Mouse (Mus musculus) thymus, postnatal 4 days (tissue): ENCODE measurements at regions not wholly inside any gene's neighbourhood (a gene's known extent, or its start where the extent isn't known, plus 50 kb on each side); places are given as distances from the start of the nearest gene placed in this dataset.
A peak's percentile ranks its signal among the peaks of the same experiment; 100 is the strongest.

Experiments
- DNase-seq: peaks from one replicate; pipeline ENCODE4 v3.0.0; 2021

GRCm38 (mm10) chr7:135889016-135889726 lies 173.0 kb upstream of the Mki67 start:
- peak; percentile 24 for DNase-seq

- DNase-seq = no peak
Measured at GRCm38 (mm10) chr7:135898876-135899275, 182.7 kb upstream of the Mki67 start.

GRCm38 (mm10) chr7:135899765-135900164 lies 183.6 kb upstream of the Mki67 start:
- DNase-seq = no peak

DNA sequence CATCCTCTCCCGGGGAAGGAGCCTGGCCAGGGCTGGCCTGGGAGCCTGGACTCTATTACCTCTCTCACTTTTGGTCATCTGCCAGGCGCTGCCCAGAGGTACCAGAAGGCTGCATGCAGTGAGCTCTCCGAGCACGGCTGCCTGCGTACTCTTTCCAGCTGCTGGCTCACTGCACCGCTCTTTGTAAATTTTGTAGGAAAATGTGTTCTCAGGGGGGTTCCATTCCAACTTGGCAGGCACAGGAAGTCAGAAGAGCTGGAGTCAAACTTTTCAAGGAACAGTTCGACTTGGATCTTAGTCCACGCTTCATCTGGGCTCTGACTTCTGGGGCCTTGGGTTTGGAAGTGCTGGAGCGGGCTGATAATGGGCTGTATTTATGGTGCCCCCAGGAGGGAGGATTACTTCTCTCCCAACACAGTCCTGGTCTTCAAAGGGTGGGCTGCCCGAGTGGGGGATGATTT lies 184.7 kb upstream of the Mki67 start:
- no peak for DNase-seq

GRCm38 (mm10) chr7:135902106-135903055 lies 186.2 kb upstream of the Mki67 start:
- DNase-seq = no peak

DNA sequence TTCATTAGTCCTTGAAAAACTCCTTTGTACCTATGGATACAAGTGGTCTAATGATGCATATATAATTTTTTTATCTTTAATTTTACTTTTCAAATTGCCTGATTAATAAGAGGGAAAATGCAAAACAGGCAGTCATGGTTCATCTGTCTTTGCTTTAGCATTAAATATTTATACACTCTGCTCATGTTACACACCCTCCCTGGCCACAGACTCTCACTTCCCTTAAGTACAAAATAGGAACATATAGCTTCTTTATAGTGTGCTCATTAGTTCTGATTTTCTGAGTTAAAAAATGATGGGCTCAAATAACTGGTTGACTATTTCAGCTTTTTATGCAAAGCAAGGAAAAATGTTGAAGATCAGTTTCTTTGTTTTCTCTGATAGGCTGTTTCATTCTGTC lies 195.2 kb upstream of the Mki67 start:
- no peak for DNase-seq

DNA sequence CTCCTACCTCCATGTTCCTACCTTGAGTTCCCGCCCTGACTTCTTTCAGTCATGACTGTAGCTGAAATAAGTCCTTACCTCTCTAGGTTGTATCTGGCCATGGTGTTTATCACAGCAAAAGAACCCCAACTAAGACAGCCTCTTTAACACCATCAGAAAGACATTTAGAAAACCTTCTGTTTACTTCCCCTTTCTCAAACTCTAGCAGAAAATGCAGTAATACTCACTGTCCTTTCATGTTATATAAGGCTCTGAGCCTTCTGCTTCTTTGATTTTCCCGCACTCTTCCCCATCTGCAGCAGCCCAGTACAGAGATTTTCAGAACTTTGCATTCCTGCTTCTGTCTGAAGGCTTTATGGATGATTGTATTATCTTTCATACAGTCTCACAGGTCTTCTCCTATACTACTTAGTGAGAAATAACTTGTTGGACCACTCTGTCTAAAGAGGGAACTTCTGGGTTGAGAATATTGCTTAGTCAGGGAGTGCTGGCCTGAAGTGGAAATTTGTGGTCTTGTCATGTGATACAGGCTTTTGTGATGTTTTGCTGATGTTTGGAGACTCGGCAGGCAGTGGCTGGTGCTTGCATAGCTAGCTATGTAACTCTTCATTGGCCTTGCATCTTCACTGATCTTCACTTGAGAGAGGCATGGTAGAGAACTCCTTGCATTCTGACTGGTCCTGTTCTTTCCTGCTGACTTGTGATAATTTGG lies 197.9 kb upstream of the Mki67 start:
- DNase-seq = no peak

DNA sequence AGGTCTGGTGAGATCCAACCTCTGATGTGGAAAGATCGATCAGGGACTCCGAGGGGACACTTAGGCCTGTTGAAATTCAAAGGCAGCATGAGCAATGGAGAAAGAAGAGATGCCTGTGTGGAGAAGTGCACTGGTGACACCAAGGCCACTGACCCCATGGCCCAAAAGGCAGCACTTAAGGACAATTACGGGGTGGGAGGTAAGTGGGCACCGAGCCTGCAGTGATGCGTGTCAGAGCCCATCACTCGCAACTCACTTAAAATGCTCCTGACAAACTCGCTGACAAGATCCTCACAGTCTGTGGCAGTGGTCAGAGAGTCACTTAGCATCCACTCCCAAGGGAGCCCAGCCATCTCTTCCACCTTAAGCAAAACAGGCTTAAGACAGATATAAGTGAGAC lies 207.7 kb upstream of the Mki67 start:
- DNase-seq = no peak

GRCm38 (mm10) chr7:135924641-135925040 lies 208.5 kb upstream of the Mki67 start:
- no peak for DNase-seq

GRCm38 (mm10) chr7:135930091-135930490 lies 213.9 kb upstream of the Mki67 start:
- DNase-seq = no peak

DNA sequence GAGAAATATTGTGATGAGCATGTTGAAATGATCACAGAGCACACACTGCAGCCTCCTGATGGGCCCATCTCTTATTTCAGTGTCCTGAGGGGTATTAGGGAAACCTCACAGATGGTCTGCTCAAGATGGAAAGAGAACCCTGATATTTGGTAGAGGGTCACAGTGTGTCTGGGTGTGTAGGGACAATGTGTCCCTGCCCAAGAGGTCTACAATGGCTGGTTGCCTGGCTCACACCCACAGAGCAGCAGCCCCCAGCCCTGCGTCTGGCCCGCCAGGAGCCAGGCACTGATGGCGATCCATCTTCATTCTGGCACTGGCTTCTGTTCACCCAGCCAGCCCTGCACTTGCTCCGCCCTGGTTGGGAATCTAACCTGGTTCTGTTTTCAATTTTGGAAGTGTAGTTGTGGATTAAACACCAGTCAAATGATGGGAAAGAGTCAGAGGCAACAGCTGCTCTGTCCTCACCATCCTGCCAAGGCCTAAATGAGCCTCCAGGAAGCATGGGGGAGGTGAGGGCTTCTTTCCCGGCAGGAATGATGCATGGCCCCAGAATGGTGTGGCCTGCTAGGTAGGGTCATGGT lies 216.5 kb upstream of the Mki67 start:
- DNase-seq = no peak

GRCm38 (mm10) chr7:135935180-135935579 lies 219.0 kb upstream of the Mki67 start:
- DNase-seq = no peak

- no peak for DNase-seq
Measured at GRCm38 (mm10) chr7:135937465-135937864, 221.3 kb upstream of the Mki67 start.

GRCm38 (mm10) chr7:135939341-135939740 lies 223.2 kb upstream of the Mki67 start:
- DNase-seq = no peak

- no peak for DNase-seq
Measured at GRCm38 (mm10) chr7:135942826-135943225, 226.7 kb upstream of the Mki67 start.

GRCm38 (mm10) chr7:135946071-135946646 lies 230.0 kb upstream of the Mki67 start:
- no peak for DNase-seq

- no peak for DNase-seq
Measured at GRCm38 (mm10) chr7:135961026-135961425, 244.9 kb upstream of the Mki67 start.

GRCm38 (mm10) chr7:135965528-135965927 lies 249.4 kb upstream of the Mki67 start:
- no peak for DNase-seq

- DNase-seq = no peak
Measured at GRCm38 (mm10) chr7:135966231-135966630, 250.1 kb upstream of the Mki67 start.

GRCm38 (mm10) chr7:135968638-135969037 lies 252.5 kb upstream of the Mki67 start:
- DNase-seq = no peak

DNA sequence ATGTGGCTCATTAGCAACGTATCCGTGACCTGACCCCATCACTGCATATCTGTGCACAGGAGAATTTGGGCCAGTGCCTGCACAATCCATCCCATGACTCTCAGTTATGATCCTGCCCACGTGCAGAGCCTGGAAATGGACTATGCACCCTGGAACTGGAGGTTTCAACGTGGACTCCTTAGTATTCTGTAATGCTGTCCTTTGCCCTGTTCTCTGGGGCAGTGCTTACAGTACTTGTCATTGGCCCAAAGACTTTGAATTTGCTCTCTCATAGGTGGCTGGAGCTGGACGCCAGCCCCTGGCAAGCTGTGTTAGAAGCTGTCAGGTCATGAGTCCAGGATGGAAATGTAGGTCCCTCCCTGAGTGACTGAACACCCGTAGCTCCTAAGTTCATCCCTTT lies 269.9 kb upstream of the Mki67 start:
- DNase-seq = no peak

DNA sequence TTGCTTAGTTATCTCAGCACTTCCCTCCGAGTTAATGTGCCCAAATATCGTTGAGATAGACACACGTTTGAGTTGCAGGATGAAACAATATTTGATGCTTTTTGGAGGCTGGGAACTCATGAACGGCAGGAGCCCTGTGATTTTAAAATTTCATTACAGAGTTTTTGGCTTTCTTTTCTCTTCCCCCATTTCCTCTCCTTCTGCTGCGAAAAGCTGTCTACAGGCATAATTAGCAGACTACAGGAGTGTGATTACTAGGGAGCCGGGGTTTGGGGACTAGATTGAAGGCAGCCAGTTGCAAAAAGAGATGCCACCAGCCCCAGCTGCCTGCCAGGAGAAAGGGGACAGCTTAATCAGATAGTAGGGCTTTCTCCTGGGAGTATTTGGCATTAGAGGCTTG lies 274.2 kb upstream of the Mki67 start:
- no peak for DNase-seq

GRCm38 (mm10) chr7:135996896-135997295 lies 280.7 kb upstream of the Mki67 start:
- no peak for DNase-seq
